Mouse (Mus musculus) c-Kit-positive CD71-positive TER-119-negative erythroid progenitor cells, embryonic 14.5 days (primary cell): ENCODE results near the gene Megf11.
"Not testable (repeated sequence)": the region's sequence is repeated elsewhere in the genome, so short reads cannot be mapped to it uniquely, and the experiment has no call there.

Experiments
- DNase-seq: peaks from one replicate; pipeline ENCODE4 v3.0.0-alpha.2; 2013; ENCODE audit warnings: low read depth

Gene Megf11

DNA sequence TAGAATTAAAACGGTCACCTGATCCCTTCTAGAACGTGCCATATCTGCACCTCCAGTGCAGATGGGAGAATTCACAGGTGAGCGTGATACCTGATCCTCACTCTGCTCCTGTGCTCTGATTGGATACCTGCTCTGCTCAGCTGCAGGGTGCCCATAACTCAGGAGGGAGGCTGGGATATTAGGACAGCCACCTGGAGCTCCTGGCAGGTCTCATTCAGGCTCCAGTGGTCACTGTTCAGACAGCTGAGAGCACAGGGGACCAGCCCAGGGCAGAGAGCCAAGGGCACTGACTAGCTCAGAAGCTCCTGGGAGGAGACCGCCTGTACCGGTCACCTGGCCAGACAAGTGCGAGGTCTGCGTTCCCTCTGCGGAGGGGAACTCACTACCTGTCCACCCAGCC is 80.7 kb downstream of the Megf11 start:
- no peak for DNase-seq

DNA sequence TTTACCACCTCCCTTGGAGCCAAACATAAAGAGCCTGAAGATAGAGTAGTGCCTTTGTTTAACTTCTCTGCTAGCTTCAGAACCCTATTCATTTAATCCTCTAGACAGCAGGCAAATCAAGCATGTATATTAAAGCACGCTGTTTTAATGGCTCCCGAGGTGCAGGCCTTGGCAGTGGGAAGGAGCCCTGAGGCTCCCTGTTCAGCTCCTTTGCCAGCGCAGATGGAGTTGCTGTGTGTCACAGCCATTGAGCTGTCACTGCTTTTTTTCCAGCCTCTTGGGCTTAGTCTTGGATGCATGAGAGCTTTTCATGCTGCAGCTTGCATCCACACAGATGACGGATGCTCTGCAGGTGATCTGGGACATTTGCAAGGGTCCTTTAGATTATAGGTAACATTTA is 81.1 kb downstream of the Megf11 start:
- no peak for DNase-seq

DNA sequence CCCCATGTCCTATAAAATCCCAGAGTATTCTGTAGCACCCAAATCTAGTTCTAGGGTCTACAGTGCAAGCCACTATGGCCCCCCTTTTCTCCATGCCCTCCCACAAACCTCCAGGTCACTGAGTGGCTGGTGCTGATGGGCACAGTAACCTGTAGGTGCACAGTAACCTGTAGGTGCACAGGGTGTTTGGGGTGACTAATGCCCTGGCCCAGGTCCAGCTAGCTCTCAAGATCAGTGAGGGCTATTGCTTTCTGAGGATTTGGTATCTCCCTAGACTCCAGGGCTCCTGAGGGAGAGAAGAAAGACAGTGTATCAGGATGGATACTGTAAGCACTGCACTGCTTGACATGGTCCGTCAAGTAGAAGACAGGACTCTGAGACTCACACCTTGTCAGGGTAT is 85.4 kb downstream of the Megf11 start:
- no peak for DNase-seq

DNA sequence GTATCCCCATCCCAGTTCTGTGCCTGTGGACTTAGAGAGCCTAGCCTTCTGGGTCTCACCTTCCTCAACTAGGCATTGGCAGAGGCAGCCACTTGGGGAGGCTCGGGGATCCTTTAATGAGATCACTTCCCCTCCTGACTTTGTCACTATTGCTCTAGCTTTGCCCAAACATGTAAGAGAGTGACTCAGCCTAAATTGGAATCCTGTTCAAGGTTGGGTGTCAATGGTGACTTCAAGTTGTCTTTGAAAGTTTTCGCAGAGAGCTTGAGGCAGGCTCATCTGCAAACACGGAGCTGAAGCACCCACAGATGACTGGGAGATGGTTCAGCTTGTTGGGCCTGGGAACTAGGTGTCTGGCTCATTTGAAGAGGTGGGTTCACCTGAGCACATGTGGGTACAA is 85.9 kb downstream of the Megf11 start:
- DNase-seq: no peak

DNA sequence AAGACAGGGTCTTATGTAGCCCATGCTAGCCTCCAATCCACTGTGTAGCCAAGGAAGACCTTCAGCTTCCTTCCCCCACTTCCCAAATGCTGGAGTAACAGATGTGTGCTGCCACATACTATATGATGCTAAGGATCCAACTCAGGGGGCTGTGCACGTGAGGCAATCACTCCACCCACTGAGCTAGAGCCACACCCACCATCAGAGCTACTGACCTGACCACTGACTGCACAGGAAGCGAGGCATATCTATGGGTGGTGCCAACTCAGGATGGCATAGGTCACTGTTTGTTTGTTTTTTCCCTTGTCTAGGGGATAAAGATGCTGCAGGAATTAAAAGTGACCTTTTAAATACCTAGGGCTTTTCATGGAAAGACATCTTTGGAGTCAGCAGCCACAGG is 86.7 kb downstream of the Megf11 start:
- DNase-seq: peak; percentile 22

DNA sequence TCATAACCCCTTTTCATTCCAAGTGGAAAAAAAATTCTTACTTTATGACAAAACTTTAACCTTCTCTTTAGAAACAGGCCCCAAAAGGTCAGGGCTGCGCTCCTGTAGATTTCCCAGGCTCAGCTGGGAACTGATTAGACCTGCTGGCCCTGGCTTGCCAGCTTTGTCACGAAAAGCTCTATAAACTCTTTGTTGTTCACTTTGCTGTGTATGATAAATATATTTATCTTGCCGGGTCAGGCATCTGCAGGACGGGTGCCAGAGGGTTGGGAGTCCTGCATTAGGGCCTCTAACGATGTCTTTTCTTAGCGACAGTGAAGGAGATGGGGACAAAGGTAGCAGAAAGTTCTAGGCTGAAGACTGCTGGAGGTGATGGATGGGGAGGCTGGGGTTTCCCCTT is 87.3 kb downstream of the Megf11 start:
- DNase-seq: peak; percentile 49

DNA sequence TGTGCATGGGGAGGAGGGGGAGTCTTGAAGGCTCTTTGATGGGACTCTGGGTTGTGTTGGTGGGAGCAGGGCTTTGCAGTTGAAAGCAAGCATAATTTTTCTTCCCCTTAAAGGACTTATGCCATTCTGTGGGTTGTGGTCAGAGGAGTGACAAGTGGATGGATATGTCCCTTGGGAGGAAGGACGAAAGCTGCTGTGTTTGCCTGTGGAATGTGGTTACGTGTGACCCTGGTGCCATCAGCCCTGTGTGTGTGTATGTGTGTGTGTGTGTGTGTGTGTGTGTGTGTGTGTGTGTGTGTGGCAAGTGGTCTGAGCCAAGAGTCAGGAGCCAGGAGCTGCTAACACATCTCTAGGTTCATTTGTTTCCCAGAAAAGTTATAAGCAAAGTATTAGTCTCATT is 87.7 kb downstream of the Megf11 start:
- no peak for DNase-seq

DNA sequence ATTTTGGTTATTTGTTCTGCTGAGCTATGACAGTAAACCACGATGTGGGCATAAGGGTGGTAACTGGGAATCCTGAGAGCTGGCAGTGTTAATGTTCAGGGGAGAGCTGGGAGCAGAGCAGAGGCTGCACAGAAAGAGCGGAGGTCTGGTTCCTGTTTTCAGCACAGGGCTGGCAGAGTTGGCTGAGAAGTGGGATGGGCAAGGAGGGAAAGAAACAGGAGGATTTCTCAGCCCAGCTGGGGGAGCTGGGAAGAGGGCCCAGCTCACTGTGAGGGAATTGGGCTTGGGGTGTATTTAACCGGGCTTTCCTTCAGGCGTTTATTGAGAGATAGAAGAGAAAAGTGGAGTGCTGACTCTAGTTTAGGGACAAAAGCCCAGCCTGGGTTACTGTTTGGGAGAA is 88.3 kb downstream of the Megf11 start:
- no peak for DNase-seq

DNA sequence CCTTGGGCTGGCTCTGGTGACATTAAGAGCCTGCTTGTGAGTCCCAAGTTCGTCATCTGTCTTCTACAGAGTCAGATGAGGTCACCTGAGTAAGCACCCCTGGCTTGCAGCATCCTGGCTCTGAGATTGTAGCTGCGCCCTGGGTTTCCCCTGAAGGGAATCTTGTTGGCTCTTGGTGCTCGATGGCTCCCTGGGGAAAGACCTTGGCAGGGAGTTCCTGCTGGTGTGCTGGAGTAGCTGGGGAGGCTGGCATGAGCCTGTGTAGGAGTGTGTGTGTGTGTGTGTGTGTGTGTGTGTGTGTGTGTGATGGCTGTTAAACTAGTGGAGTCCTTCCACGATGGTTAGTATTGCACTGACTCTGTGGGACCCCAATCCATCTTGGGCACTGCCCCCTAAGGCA is 88.7 kb downstream of the Megf11 start:
- no peak for DNase-seq

DNA sequence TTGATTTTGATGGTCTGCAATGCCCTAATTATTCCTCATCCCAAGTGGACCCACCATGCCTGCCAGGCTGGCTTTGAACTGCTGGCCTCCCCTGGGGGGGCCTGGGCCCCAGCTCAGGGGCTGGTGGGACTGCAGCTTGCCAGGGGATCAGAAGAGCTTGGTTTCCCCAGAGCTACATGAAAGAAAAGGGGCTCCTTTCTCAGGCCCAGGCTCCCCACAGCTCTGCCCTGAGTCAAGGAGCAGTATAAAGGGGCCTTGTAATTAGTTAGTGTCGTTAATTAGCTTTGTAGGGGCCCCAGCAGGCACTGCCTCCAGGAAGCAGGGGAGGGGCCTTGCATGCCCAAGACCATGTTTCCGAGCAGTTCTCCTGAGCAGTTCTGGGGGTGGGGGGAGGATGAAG is 90.5 kb downstream of the Megf11 start:
- DNase-seq: no peak

DNA sequence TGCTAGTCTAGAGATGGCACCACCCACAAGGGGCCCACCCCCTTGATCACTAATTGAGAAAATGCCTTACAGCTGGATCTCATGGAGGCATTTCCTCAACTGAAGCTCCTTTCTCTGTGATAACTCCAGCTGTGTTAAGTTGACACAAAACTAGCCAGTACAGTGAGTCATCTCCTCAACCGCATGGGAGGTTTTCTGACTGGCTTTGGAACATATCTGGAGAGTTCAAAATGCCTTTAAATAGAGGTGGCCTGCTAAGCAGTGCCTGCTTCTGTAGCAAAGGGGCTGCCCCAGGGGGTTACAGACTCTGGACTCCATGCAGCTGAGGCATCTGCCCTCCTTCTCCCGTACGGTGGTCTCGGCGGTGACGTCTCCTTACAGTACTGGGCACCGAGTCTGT is 92.0 kb downstream of the Megf11 start:
- DNase-seq: not testable (repeated sequence)

DNA sequence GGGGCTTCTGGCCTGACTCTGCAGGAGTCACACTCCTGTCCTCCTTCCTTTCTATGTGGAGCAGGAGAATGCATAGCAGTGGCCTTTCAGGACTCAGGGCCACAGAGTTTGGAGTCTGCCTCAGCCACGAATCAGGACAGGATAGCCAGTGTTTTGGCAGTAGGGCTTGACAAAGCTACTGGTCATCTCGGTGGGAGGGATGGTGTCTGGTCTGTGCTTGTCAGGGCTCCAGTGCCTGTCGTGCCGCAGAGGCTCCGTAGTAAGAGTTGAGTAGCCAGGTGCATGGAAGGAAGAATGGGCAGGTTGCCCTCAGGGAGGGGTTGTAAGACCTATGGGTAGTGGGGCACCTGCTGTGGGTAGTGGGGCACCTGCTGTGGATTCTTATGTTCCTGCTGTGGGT is 96.7 kb downstream of the Megf11 start:
- DNase-seq: no peak

DNA sequence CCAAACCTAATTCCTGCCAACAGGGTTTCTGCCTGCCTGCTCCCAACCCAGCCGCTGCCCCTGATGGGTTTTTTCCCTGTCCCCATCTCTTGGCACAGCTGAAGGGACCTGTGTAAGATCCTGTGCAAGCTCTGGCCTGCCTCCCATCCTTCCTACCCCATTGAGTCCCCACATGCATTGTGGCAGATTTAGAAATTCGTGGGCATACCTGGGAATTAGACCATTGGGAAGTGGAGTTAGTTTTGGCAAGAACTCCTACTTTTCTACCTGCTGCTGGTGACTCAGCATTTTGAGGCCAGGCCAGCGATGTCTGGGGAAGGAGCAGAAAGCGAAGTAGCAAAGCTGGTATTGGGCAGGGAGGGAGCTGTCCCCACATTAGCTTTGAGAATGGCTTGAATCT is 102.0 kb downstream of the Megf11 start:
- DNase-seq: no peak

DNA sequence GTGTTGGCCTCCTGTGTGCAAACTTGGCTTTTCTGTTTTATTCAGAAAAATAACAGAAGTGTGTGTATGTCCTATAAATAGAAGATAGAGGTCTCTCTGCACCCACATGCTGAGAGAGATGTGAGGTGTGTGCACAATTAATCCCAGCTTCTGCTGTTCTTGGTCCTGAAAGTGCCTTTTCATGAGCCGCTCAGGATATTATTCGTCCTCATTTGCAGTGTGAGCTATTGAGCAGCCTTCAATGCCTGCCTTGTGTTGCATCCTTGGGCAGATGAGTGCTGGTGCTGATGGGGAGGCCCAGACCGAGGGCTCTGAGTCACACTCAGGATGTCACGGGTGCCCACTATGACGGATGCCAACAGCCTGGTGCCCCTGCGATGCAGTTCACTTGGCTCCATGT is 109.2 kb downstream of the Megf11 start:
- DNase-seq: no peak

DNA sequence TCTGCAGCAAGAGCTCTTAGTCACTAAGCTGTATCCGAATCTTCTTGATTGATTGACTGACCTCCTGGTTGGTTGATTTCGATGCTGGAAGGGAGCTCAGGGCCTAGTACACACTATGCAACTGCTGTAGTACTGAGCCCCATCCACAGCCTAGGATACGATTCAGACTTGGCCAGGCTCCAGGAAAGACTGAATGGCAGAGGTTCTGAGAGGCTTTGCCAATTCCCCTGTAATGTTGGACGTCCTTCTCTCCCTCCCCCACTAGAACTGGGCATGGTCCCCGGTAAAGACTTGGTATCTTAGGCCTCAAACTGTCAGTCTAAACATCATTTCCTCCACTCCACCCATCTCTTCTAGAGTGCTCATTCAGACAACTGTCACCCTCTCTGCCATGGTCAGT is 113.5 kb downstream of the Megf11 start:
- no peak for DNase-seq

DNA sequence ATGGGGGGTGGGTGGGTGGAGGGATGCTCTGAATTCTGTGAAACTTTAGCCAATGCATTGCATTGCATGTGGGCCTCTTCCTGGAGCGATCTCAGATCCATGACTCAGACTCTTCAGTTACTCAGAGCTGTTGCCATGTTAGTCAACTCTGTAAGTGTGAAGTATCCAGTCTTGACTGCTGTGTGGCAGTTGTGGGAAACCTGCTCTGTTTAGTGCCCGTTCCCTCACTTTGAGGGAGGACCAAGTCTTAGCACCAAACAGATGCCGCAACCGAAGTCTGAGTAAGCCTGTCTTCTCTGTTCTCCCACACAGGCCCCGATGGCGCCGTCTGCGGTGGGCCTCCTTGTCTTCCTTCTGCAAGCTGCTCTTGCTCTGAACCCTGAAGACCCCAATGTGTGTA is 115.8 kb downstream of the Megf11 start:
- no peak for DNase-seq

DNA sequence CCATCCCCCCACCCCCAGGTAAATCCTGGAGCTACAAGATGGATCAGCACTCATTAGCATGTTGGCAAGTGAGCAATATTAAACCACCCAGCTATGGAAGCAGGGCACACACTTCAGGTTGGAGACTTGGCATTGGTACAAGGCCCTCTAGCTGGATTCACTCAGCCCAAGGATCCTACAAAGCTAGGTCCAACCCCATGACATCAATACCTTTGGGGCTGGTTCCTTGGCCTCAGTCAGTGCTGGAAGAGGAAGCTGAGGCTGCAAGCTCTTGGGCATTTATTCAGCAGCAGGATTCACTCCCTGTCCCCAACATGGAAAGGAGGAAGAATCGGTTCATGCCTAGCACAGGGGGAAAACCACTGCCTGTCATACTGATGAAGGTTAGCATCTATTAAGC is 118.6 kb downstream of the Megf11 start:
- no peak for DNase-seq

DNA sequence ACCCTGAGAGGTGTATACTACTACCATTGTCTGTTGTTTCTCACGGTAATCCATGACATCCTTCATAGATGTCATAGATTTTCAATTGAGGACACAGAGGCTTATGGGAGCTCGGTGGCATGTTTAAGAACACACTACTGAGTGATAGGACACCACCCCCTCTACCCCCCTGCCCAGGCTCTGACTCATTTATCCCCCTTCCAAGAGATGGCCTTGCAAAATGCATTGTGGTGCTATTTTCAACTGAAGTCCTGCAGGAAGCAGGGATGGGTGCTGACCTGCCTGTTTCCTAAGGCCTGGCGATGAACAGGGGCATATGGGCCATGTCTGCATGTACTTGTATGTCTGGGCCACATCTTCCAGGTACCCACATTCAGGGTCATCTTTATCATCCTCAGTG is 119.0 kb downstream of the Megf11 start:
- DNase-seq: no peak

DNA sequence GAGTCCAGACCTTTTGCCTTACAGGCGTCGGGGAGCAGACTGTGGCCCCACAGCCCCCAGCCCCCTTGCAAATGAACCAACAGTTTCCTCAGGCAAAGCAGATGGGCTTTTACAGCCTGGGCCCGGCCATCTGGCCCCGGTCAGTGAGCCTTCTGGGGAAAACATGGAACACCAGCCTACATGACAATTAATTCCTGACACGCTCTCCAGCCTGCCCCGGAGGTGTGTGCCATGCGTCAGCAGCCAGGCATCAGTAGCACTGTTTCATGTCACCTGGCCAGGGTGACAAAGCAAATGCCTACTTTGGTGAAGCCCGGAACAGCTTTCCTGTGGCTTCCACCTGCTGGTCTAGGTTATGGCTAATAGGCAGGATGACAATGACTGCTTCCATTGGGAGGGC is 119.5 kb downstream of the Megf11 start:
- no peak for DNase-seq

DNA sequence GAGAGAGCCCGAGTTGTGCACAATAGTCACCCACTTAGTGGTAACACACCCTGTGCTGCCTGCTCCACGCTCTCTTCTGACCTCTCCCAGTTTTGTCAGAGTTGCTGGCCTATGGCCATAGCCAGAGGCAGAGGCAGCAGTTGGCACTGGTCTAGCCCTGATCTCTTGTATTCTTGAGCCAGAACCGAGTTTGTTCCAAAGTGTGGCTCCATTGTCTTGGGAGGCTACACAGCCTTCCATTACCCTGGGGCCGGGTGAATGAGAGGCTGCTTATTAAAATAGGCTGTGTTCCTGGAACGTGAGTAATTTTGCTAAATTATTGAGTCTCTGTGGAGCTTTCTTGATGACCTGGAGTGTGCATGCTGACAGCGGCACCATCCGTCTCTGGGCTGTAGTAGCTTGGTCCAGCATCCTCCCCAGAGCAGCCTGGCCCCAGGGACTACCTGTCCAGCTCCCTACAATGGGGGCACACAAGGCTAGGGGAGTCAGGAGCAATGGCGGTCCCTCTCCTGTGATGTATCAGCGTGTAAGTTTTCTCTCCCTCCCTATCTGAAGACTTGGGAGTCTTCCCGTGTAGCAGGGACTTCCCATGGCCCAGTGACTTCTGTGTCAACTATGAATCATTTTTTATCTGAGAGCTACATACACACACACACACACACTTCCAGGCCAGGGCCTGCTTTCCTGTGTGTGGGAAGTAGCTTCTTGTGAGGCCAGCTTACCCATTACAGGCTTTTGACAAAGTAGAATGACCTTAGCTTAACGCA is 121.2 kb downstream of the Megf11 start:
- no peak for DNase-seq

DNA sequence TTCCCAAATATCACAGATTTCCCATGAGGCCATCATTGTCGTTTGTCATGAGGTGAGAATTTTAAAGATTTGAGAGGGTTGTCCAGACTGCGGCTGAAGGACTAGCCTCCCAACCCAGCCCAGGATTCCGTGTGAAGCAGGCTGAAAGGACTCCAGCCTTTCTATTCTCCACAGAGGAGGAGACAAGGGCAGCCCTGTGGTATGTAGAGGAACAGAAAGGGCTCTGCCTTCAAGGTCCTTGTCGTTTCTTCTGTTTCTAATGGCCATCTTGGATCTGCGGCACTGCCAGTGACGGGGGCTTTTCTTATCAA is 121.7 kb downstream of the Megf11 start:
- no peak for DNase-seq

DNA sequence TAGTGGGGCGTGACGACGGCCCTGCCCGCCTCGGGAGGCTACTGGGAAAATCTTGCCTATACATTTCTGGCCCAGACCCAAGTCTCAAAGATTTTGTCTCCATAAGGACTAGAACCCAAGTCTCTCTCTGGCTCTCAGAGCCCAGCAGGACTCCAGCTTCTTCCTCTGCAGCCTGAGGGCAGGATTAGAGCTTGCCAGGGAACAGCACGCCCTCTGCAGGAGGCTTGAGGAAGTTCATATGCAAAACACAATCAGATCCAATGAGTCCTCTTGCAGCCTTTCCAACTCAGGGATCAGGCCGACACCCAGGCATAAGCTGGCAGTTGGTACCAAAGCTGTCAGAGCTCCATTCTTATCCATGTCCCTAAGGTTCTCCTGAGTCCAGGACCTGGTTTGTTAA is 122.6 kb downstream of the Megf11 start:
- no peak for DNase-seq

DNA sequence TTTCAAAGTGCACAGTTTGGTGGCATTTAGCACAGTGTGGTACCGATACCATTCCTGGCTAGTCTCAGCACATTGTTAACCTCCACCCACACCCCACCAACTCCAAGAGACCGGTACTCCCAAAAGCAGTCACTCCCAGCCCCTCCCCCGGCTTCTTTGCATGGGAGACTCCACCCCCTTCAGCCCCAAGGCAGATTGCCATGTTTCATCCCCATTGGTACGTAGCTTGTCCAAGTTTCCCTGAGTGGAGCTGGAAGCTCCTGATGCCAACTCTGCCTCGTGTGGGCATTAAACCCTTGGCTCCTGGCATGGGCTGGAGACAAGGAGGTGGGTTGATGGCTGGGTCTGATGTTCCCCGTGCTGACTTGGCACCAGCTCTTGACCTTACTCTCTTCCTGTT is 129.4 kb downstream of the Megf11 start:
- no peak for DNase-seq

DNA sequence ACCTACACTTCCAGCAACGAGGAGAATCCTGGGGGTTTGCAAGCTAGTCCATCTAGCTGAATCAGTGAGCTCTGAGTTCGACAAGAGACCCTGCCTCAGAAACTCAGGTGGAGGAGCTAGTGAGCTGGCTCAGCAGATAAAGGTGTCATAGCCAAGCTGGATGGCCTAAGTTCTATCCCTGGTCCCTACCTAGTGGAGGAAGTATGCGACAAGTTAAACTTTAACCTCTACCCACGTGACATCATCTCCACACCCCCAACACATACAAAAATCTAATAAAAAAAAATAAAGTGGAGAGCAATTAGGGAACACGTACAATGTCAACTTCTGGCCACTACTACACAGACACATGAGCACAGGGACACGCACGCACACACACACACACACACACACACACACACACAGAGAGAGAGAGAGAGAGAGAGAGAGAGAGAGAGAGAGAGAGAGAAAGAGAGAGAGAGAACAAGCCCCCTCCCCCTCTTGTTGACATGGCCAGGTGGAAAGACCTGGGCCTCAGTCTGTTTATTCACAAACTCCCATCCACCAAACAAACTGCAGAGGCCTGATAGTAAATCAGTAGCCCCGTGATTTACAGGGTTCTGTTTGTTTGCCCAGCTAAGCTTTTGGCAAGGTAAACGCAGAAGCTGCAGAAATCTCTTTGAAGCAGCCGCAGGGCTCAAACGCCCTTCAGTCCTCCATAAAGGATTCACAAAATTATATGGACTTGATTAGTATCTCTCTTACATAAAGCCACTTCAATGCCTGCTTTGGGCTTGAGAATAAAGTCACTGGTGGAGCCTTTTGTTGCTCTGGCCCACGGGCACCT is 134.7 kb downstream of the Megf11 start:
- no peak for DNase-seq
